Comparison of ENCODE assay signal across 16 mouse cellular contexts in genomic region chr1:73259525-73260098, GRCm38 (mm10).
"Had no signal": no experiment of that assay in that cellular context is flagged by ENCODE, and none has a peak within 500 bp of the region (broad histone marks: within the 10 kb centered on the region; RNA-seq: fewer than 3 reads in every experiment).

No protein-coding gene starts in this region.

- H3K9me3 ChIP-seq: kidney, embryonic 15.5 days; limb, embryonic 13.5 days; neural tube, embryonic 15.5 days had no signal

- H3K27ac ChIP-seq: kidney, embryonic 15.5 days; limb, embryonic 13.5 days; liver, embryonic 14.5 days; macrophage; neural tube, embryonic 15.5 days had no signal

- H3K4me2 ChIP-seq: kidney, embryonic 15.5 days; limb, embryonic 13.5 days; neural tube, embryonic 15.5 days had no signal

- ATAC-seq: intestine, embryonic 16.5 days had no signal

- H3K4me1 ChIP-seq: megakaryocyte, embryonic 14.5 days; neural tube, embryonic 15.5 days had no signal

- H3K4me3 ChIP-seq: kidney, embryonic 15.5 days; limb, embryonic 13.5 days; megakaryocyte, embryonic 14.5 days; myocyte; neural tube, embryonic 15.5 days had no signal

- H3K27me3 ChIP-seq: kidney, embryonic 15.5 days; limb, embryonic 13.5 days; megakaryocyte, embryonic 14.5 days; neural tube, embryonic 15.5 days had no signal

- H3K36me3 ChIP-seq: kidney, embryonic 15.5 days; limb, embryonic 13.5 days; neural tube, embryonic 15.5 days had no signal

- DNase-seq: kidney, adult 2 months; kidney, postnatal 14 days; left cerebral cortex, postnatal 4 days; midbrain, embryonic 14.5 days; right cerebral cortex, postnatal 4 days; spleen, adult 18-20 months; thymus, adult 18-20 months; thymus, postnatal 14 days had no signal

- H3K9ac ChIP-seq: kidney, embryonic 15.5 days; limb, embryonic 13.5 days; liver, embryonic 14.5 days; neural tube, embryonic 15.5 days had no signal
